Mouse (Mus musculus) brain, embryonic 14.5 days (tissue): Measurements from ENCODE around the gene Dot1l.

Experiments used
- CTCF ChIP-seq: fragments of 200-500 bp; IDR thresholded peaks from 2 replicates; pipeline ENCODE4 v1.5.1; 2012; ENCODE audit warnings: inconsistent platforms, mild to moderate bottlenecking, moderate library complexity, borderline replicate concordance; ENCODE audit not compliant: insufficient read depth, insufficient read length; ENCODE audit errors: extremely low read depth
- POLR2A ChIP-seq: fragments of 200-500 bp; IDR thresholded peaks from 2 replicates; pipeline ENCODE4 v1.6.1; 2012; ENCODE audit warnings: mild to moderate bottlenecking, inconsistent platforms, borderline replicate concordance; ENCODE audit not compliant: poor library complexity, insufficient read depth, insufficient read length, severe bottlenecking; ENCODE audit errors: extremely low read depth

GRCm38 (mm10) chr10:80829359-80830278 lies 74.6 kb downstream of the Dot1l start:
- TF ChIP-seq CTCF: no peak
- no peak for TF ChIP-seq POLR2A
